Mouse (Mus musculus) stomach, postnatal 0 days (tissue): ENCODE data around the gene Naa10.

Experiments used
- CTCF ChIP-seq: IDR thresholded peaks from 2 replicates; pipeline ENCODE4 v1.5.1; 2016; ENCODE audit warnings: antibody characterized with exemption, low read depth, mild to moderate bottlenecking, moderate library complexity
- EP300 ChIP-seq: optimal IDR thresholded peaks from 2 replicates; pipeline ENCODE3; 2016; ENCODE audit warnings: antibody characterized with exemption

DNA sequence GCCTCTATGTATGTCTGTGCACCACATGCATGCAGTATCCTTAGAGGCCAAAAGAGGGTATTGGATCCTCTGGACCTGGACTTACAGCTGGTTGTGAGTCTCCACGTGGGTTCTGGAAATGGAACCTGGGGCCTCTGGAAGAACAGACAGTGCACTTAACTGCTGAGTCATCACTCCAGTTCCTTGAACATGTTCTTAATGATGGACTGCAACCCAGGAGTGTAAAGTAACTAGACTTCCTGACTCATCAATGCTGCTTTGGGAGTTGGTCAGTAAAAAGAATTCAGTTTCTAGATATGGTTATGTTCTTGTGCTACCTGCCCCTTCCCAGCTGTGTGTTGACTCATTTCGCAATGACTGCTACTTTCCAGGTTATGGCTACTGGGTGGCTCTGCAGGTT is 10.1 kb upstream of the Naa10 start:
- no peak for TF ChIP-seq CTCF
- no peak for TF ChIP-seq EP300
